Mouse (Mus musculus) C2C12 (cell line): ENCODE data around the gene Gm20605.

ENCODE experiments used
- CTCF ChIP-seq: IDR thresholded peaks from one replicate; pipeline ENCODE4 v1.5.1; 2011; ENCODE audit not compliant: control insufficient read depth, insufficient read depth, insufficient read length
- MAX ChIP-seq: IDR thresholded peaks from one replicate; pipeline ENCODE4 v1.6.1; 2011; ENCODE audit warnings: mild to moderate bottlenecking, control low read depth
- MYOD1 ChIP-seq: IDR thresholded peaks from one replicate; pipeline ENCODE4 v1.6.1; 2011; ENCODE audit warnings: low read depth; ENCODE audit not compliant: control insufficient read depth, insufficient read length
- USF1 ChIP-seq: IDR thresholded peaks from one replicate; pipeline ENCODE4 v1.6.1; 2011; ENCODE audit warnings: low read depth, mild to moderate bottlenecking, control low read depth, moderate library complexity

- no peak for TF ChIP-seq USF1
- no peak for TF ChIP-seq CTCF
- TF ChIP-seq MAX, result no peak
- no peak for TF ChIP-seq MYOD1
Observed at GRCm38 (mm10) chr5:137660064-137660688, 31.2 kb downstream of the Gm20605 start.
